Mouse (Mus musculus): ENCODE results near the gene Ism2. TPM values are rescaled to one million over a fixed set of nuclear protein-coding genes. Genes with fewer than 3 reads are reported as not detected.

Ism2 gene
- total and polyA plus RNA-seq, 3 experiments: not detected

GRCm38 (mm10) chr12:87327610-87328009 lies 28.1 kb upstream of the Ism2 start:
- no peaks in the 10 kb centered on the region for H3K27me3 ChIP-seq (ENCODE audit: control insufficient read depth in 1 of 2, insufficient read depth in 2 of 2, low read length in 2 of 2)
- DNase-seq (ENCODE audit: low read depth, low spot score): no peak
- H3K79me2 ChIP-seq (ENCODE audit: control insufficient read depth, insufficient read depth, low read length, poor library complexity): no peaks in the 10 kb centered on the region
- H3K9me3 ChIP-seq (replicated peaks; ENCODE audit: insufficient read depth, low read length): no peaks in the 10 kb centered on the region
- TF ChIP-seq KAT2A (conservative IDR thresholded peaks at IDR 0.05; ENCODE audit: low read depth, low read length) (no peak), MAFK (IDR thresholded peaks at IDR 0.05; ENCODE audit: borderline replicate concordance, low read depth, low read length) (no peak), ELF1 (IDR thresholded peaks at IDR 0.05; ENCODE audit: low read depth, low read length) (no peak), RCOR1 (IDR thresholded peaks at IDR 0.05; ENCODE audit: low read depth, low read length) (no peak), SIN3A (IDR thresholded peaks at IDR 0.05; ENCODE audit: low read length) (no peak), TAL1 (IDR thresholded peaks at IDR 0.05; ENCODE audit: low read length) (no peak), E2F4 (IDR thresholded peaks at IDR 0.05; ENCODE audit: borderline replicate concordance, low read depth, low read length) (no peak), GATA1 (IDR thresholded peaks at IDR 0.05; ENCODE audit: low read depth, low read length) (no peak), MYB (IDR thresholded peaks at IDR 0.05; ENCODE audit: low read depth, low read length) (no peak)
- no peak overlapping the region for H3K9ac ChIP-seq (ENCODE audit: control insufficient read depth, low read depth, low read length, poor library complexity, severe bottlenecking)
- peaks cover 0 to 30% of the 10 kb centered on the region in 2 experiments; a peak in 3 of 4 replicates for H3K36me3 ChIP-seq (ENCODE audit: control insufficient read depth in 1 of 2, insufficient read depth in 2 of 2, low read length in 2 of 2)
- H3K27ac ChIP-seq (ENCODE audit: control insufficient read depth, low read depth, low read length): no peak overlapping the region; the same call in 1 of the 2 replicates
- no peak overlapping the region for H3K4me3 ChIP-seq (ENCODE audit: control insufficient read depth in 1 of 2, insufficient read depth in 1 of 2, low read depth in 2 of 2, low read length in 2 of 2)
- H3K4me1 ChIP-seq (ENCODE audit: control insufficient read depth in 1 of 2, insufficient read depth in 2 of 2, low read length in 2 of 2): peaks cover 13 to 28% of the 10 kb centered on the region in 2 experiments

- Histone ChIP-seq H3K9me3 (replicated peaks; ENCODE audit: insufficient read depth, low read length) (no peaks in the 10 kb centered on the region), H3K36me3 (ENCODE audit: control insufficient read depth in 1 of 2, insufficient read depth in 2 of 2, low read length in 2 of 2) (peaks cover 0 to 24% of the 10 kb centered on the region in 2 experiments; a peak in 3 of 4 replicates), H3K27me3 (ENCODE audit: control insufficient read depth in 1 of 2, insufficient read depth in 2 of 2, low read length in 2 of 2) (no peaks in the 10 kb centered on the region), H3K79me2 (ENCODE audit: control insufficient read depth, insufficient read depth, low read length, poor library complexity) (no peaks in the 10 kb centered on the region), H3K9ac (ENCODE audit: control insufficient read depth, low read depth, low read length, poor library complexity, severe bottlenecking) (no peak overlapping the region), H3K27ac (ENCODE audit: control insufficient read depth, low read depth, low read length) (no peak overlapping the region), H3K4me3 (ENCODE audit: control insufficient read depth in 1 of 2, insufficient read depth in 1 of 2, low read depth in 2 of 2, low read length in 2 of 2) (no peak overlapping the region), H3K4me1 (ENCODE audit: control insufficient read depth in 1 of 2, insufficient read depth in 2 of 2, low read length in 2 of 2) (peaks cover 13 to 22% of the 10 kb centered on the region in 2 experiments)
- TF ChIP-seq ZKSCAN1 (IDR thresholded peaks at IDR 0.05; ENCODE audit: low read depth, low read length) (no peak), CHD2 (IDR thresholded peaks at IDR 0.05; ENCODE audit: low read length) (no peak), GATA1 (IDR thresholded peaks at IDR 0.05; ENCODE audit: low read depth, low read length) (no peak), RAD21 (IDR thresholded peaks at IDR 0.05; ENCODE audit: low read depth, low read length) (no peak), UBTF (IDR thresholded peaks at IDR 0.05; ENCODE audit: borderline replicate concordance, insufficient read depth, low read depth, low read length) (no peak)
- DNase-seq (ENCODE audit: low read depth, low spot score): peak; percentile 13
Measured at GRCm38 (mm10) chr12:87325452-87325851, 25.9 kb upstream of the Ism2 start.

GRCm38 (mm10) chr12:87319229-87319628 lies 19.7 kb upstream of the Ism2 start:
- Histone ChIP-seq H3K9me3 (replicated peaks; ENCODE audit: insufficient read depth, low read length) (no peaks in the 10 kb centered on the region), H3K79me2 (ENCODE audit: control insufficient read depth, insufficient read depth, low read length, poor library complexity) (no peaks in the 10 kb centered on the region), H3K27ac (ENCODE audit: control insufficient read depth, low read depth, low read length) (no peak overlapping the region), H3K9ac (ENCODE audit: control insufficient read depth, low read depth, low read length, poor library complexity, severe bottlenecking) (no peak overlapping the region), H3K36me3 (ENCODE audit: control insufficient read depth in 1 of 2, insufficient read depth in 2 of 2, low read length in 2 of 2) (no peaks in the 10 kb centered on the region; a peak in 1 of 4 replicates), H3K4me3 (ENCODE audit: control insufficient read depth in 1 of 2, insufficient read depth in 1 of 2, low read depth in 2 of 2, low read length in 2 of 2) (no peak overlapping the region), H3K27me3 (ENCODE audit: control insufficient read depth in 1 of 2, insufficient read depth in 2 of 2, low read length in 2 of 2) (no peaks in the 10 kb centered on the region), H3K4me1 (ENCODE audit: control insufficient read depth in 1 of 2, insufficient read depth in 2 of 2, low read length in 2 of 2) (no peaks in the 10 kb centered on the region)
- TF ChIP-seq E2F4 (IDR thresholded peaks at IDR 0.05; ENCODE audit: borderline replicate concordance, low read depth, low read length): no peak
- no peak for TF ChIP-seq ZKSCAN1 (IDR thresholded peaks at IDR 0.05; ENCODE audit: low read depth, low read length)
- no peak for TF ChIP-seq ZNF384 (IDR thresholded peaks at IDR 0.05; ENCODE audit: low read depth, low read length)
- TF ChIP-seq JUND (IDR thresholded peaks at IDR 0.05; ENCODE audit: low read depth, low read length): no peak
- no peak for TF ChIP-seq ZC3H11A (IDR thresholded peaks at IDR 0.05; ENCODE audit: low read depth, low read length)
- TF ChIP-seq MXI1 (IDR thresholded peaks at IDR 0.05; ENCODE audit: low read depth, low read length): no peak
- TF ChIP-seq EP300 (IDR thresholded peaks at IDR 0.05; ENCODE audit: low read depth in 1 of 2, low read length in 2 of 2): no peak
- TF ChIP-seq POLR2AphosphoS5 (IDR thresholded peaks at IDR 0.05; ENCODE audit: borderline replicate concordance, low read depth, low read length): no peak
- no peak for TF ChIP-seq TAL1 (IDR thresholded peaks at IDR 0.05; ENCODE audit: low read length)
- no peak for TF ChIP-seq RAD21 (IDR thresholded peaks at IDR 0.05; ENCODE audit: low read depth, low read length)
- no peak for TF ChIP-seq SIN3A (IDR thresholded peaks at IDR 0.05; ENCODE audit: low read length)
- TF ChIP-seq TCF12 (IDR thresholded peaks at IDR 0.05; ENCODE audit: low read depth, low read length): no peak
- TF ChIP-seq NELFE (IDR thresholded peaks at IDR 0.05; ENCODE audit: low read depth, low read length): no peak
- no peak for TF ChIP-seq MAZ (IDR thresholded peaks at IDR 0.05; ENCODE audit: low read depth, low read length)
- TF ChIP-seq ELF1 (IDR thresholded peaks at IDR 0.05; ENCODE audit: low read depth, low read length): no peak
- no peak for DNase-seq (ENCODE audit: low read depth, low spot score)

Measured in MEL (cell line).